Mouse (Mus musculus): ENCODE measurements at regions not wholly inside any gene's neighbourhood (a gene's known extent, or its start where the extent isn't known, plus 50 kb on each side); places are given as distances from the start of the nearest gene placed in this dataset.

GRCm38 (mm10) chr3:22022418-22022817, 54.0 kb upstream of the Tbl1xr1 start:
- DNase-seq (ENCODE audit: low spot score), result no peak
- Histone ChIP-seq H3K36me3 (replicated peaks) (no peaks in the 10 kb centered on the region), H3K4me3 (no peak overlapping the region), H3K9me3 (no peaks in the 10 kb centered on the region), H3K27ac (replicated peaks) (no peak overlapping the region), H3K27me3 (replicated peaks; ENCODE audit: low read depth, poor library complexity, severe bottlenecking) (no peaks in the 10 kb centered on the region), H3K4me1 (peaks cover 37% of the 10 kb centered on the region)
- 42% methylated on average over 2 of the region's 2 CpGs for WGBS

- DNase-seq (ENCODE audit: low spot score), result no peak
- H3K4me3 ChIP-seq, result no peak overlapping the region
- WGBS, result 47% methylated on average over 6 of the region's 6 CpGs
- no peak overlapping the region for H3K27ac ChIP-seq (replicated peaks)
- H3K9me3 ChIP-seq, result no peaks in the 10 kb centered on the region
- H3K27me3 ChIP-seq (replicated peaks; ENCODE audit: low read depth, poor library complexity, severe bottlenecking), result no peaks in the 10 kb centered on the region
- H3K36me3 ChIP-seq (replicated peaks), result no peaks in the 10 kb centered on the region
- H3K4me1 ChIP-seq, result peaks cover 37% of the 10 kb centered on the region
These were observed 53.4 kb upstream of the Tbl1xr1 start for GRCm38 (mm10) chr3:22023049-22023448.

GRCm38 (mm10) chr3:22023551-22023950, 52.9 kb upstream of the Tbl1xr1 start:
- no peaks in the 10 kb centered on the region for H3K9me3 ChIP-seq
- no peak overlapping the region for H3K4me3 ChIP-seq
- no peaks in the 10 kb centered on the region for H3K36me3 ChIP-seq (replicated peaks)
- 65% methylated on average over 5 of the region's 5 CpGs for WGBS
- no peaks in the 10 kb centered on the region for H3K27me3 ChIP-seq (replicated peaks; ENCODE audit: low read depth, poor library complexity, severe bottlenecking)
- H3K27ac ChIP-seq (replicated peaks), result no peak overlapping the region
- no peak for DNase-seq (ENCODE audit: low spot score)
- peaks cover 37% of the 10 kb centered on the region for H3K4me1 ChIP-seq

GRCm38 (mm10) chr3:22024200-22024599, 52.3 kb upstream of the Tbl1xr1 start:
- DNase-seq (ENCODE audit: low spot score), result peak; percentile 25
- H3K27ac ChIP-seq (replicated peaks), result peak overlapping the region; percentile 59
- H3K4me3 ChIP-seq, result no peak overlapping the region
- H3K36me3 ChIP-seq (replicated peaks), result no peaks in the 10 kb centered on the region
- H3K4me1 ChIP-seq, result peaks cover 37% of the 10 kb centered on the region
- H3K9me3 ChIP-seq, result no peaks in the 10 kb centered on the region
- WGBS, result 22% methylated on average over 6 of the region's 6 CpGs
- no peaks in the 10 kb centered on the region for H3K27me3 ChIP-seq (replicated peaks; ENCODE audit: low read depth, poor library complexity, severe bottlenecking)

- Histone ChIP-seq H3K9me3 (no peaks in the 10 kb centered on the region), H3K4me1 (peaks cover 37% of the 10 kb centered on the region), H3K27me3 (replicated peaks; ENCODE audit: low read depth, poor library complexity, severe bottlenecking) (no peaks in the 10 kb centered on the region), H3K27ac (replicated peaks) (no peak overlapping the region), H3K36me3 (replicated peaks) (no peaks in the 10 kb centered on the region), H3K4me3 (no peak overlapping the region)
- DNase-seq (ENCODE audit: low spot score), result peak; percentile 40
- WGBS, result 21% methylated on average over 6 of the region's 6 CpGs
These were observed 51.3 kb upstream of the Tbl1xr1 start for GRCm38 (mm10) chr3:22025119-22025518.

- Histone ChIP-seq H3K27ac (replicated peaks) (peak overlapping the region; percentile 60; the same call in 1 of the 2 replicates), H3K36me3 (replicated peaks) (no peaks in the 10 kb centered on the region), H3K9me3 (no peaks in the 10 kb centered on the region), H3K4me3 (no peak overlapping the region), H3K4me1 (peaks cover 37% of the 10 kb centered on the region), H3K27me3 (replicated peaks; ENCODE audit: low read depth, poor library complexity, severe bottlenecking) (no peaks in the 10 kb centered on the region)
- 43% methylated on average over 8 of the region's 8 CpGs for WGBS
- peak; percentile 42 for DNase-seq (ENCODE audit: low spot score)
These were observed 50.8 kb upstream of the Tbl1xr1 start for GRCm38 (mm10) chr3:22025615-22026014.
